ENCODE assay signal across 18 mouse cellular contexts in the genomic region with DNA sequence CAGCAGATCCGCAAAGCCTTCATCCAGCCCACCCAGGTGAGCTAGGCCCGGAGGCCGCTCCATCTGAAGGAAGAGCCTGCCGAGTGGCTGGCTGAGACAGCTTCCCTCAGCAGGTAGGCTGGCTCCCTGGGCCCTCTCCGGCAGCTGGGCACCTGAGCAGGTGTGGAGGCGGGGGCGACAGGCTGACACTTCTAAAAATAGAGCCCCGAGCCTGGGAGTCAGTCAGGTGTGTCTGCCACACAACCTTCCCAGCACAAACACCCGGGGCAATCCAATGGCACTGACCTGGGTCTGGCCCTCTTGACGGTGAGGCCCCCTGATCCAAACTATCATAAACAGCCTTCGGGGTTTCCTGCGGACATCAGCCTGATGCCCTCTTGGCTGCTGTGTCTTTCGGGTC. TPM values are rescaled to one million over a fixed set of nuclear protein-coding genes. Genes with fewer than 3 reads are reported as not detected.
DNase-seq lines count a peak whose midpoint lies in the region; ATAC-seq lines count a peak whose summit lies in the region.
"Had no signal": no experiment of that assay in that cellular context is flagged by ENCODE, and none has a peak within 500 bp of the region (broad histone marks: within the 10 kb centered on the region; RNA-seq: fewer than 3 reads in every experiment).

No protein-coding gene starts in this region.

- H3K36me3 ChIP-seq in lung, embryonic 16.5 days (ENCODE audit: control insufficient read depth, insufficient read depth, low read length): no peaks in the 10 kb centered on the region
- no peaks in the 10 kb centered on the region for H3K36me3 ChIP-seq in intestine, embryonic 16.5 days (ENCODE audit: control insufficient read depth, insufficient read depth, low read length)
- H3K36me3 ChIP-seq in kidney, embryonic 16.5 days (ENCODE audit: insufficient read depth, low read length): no peaks in the 10 kb centered on the region
- no peaks in the 10 kb centered on the region for H3K36me3 ChIP-seq in macrophage (ENCODE audit: inconsistent target)
- H3K36me3 ChIP-seq: heart, embryonic 12.5 days; limb, embryonic 12.5 days; midbrain, embryonic 10.5 days had no signal

- DNase-seq in lung, postnatal 36 days: no peak
- no peak for DNase-seq in heart, adult 8-10 months (ENCODE audit: low spot score)
- DNase-seq in gastrocnemius, adult 18-20 months (ENCODE audit: low spot score): no peak
- DNase-seq in urinary bladder, postnatal 25 days (ENCODE audit: low spot score): no peak
- DNase-seq: adrenal gland, adult 8-10 months; cerebellum, postnatal 14 days; gastrocnemius, postnatal 25 days; heart, postnatal 4 days; right cerebral cortex, postnatal 4 days had no signal

- 0 out of 2 replicates have a peak, but pooled peaks have one; percentile 3 for ATAC-seq in lung, embryonic 16.5 days (ENCODE audit: low read depth)
- peak; percentile 19; the same call in 1 of the 2 replicates for ATAC-seq in intestine, embryonic 16.5 days
- peak; percentile 77 for ATAC-seq in kidney, embryonic 16.5 days (ENCODE audit: low FRiP score, low TSS enrichment)
- ATAC-seq: inflammation-experienced regulatory T-cells, adult 6 months; lung, postnatal 0 days had no signal

- no peak overlapping the region for H3K4me2 ChIP-seq in lung, embryonic 16.5 days (ENCODE audit: low read depth, low read length)
- no peak overlapping the region for H3K4me2 ChIP-seq in intestine, embryonic 16.5 days (ENCODE audit: low read depth, low read length)
- H3K4me2 ChIP-seq in kidney, embryonic 16.5 days (replicated peaks; ENCODE audit: low read depth, low read length): no peak overlapping the region
- H3K4me2 ChIP-seq: heart, embryonic 12.5 days; limb, embryonic 12.5 days had no signal

- peak overlapping the region; percentile 7; the same call in 1 of the 2 replicates for H3K27ac ChIP-seq in lung, embryonic 16.5 days (ENCODE audit: low read length)
- peak overlapping the region; percentile 62 for H3K27ac ChIP-seq in intestine, embryonic 16.5 days (ENCODE audit: low read length)
- peak overlapping the region; percentile 35; the same call in 1 of the 2 replicates for H3K27ac ChIP-seq in kidney, embryonic 16.5 days (ENCODE audit: low read length)
- H3K27ac ChIP-seq in macrophage: peak overlapping the region; percentile 99; the same call in 1 of the 2 replicates
- H3K27ac ChIP-seq: limb, embryonic 12.5 days; midbrain, embryonic 10.5 days had no signal

- H3K4me3 ChIP-seq in lung, embryonic 16.5 days (ENCODE audit: low read length): no peak overlapping the region
- no peak overlapping the region for H3K4me3 ChIP-seq in intestine, embryonic 16.5 days (ENCODE audit: low read length)
- no peak overlapping the region for H3K4me3 ChIP-seq in kidney, embryonic 16.5 days (ENCODE audit: low read length)
- H3K4me3 ChIP-seq in macrophage (ENCODE audit: inconsistent target): no peak overlapping the region
- H3K4me3 ChIP-seq: heart, embryonic 12.5 days; limb, embryonic 12.5 days; midbrain, embryonic 10.5 days had no signal

- H3K79me2 ChIP-seq in macrophage (ENCODE audit: inconsistent target): peaks cover 16% of the 10 kb centered on the region; the same call in 1 of the 2 replicates

- no peaks in the 10 kb centered on the region for H3K27me3 ChIP-seq in lung, embryonic 16.5 days (ENCODE audit: control insufficient read depth, insufficient read depth, low read depth, low read length)
- H3K27me3 ChIP-seq in intestine, embryonic 16.5 days (replicated peaks; ENCODE audit: control insufficient read depth, insufficient read depth, low read length): no peaks in the 10 kb centered on the region
- no peaks in the 10 kb centered on the region for H3K27me3 ChIP-seq in kidney, embryonic 16.5 days (ENCODE audit: insufficient read depth, low read length)
- H3K27me3 ChIP-seq: heart, embryonic 12.5 days; limb, embryonic 12.5 days had no signal

- no peak overlapping the region for H3K9ac ChIP-seq in lung, embryonic 16.5 days (ENCODE audit: low read length)
- H3K9ac ChIP-seq in intestine, embryonic 16.5 days (ENCODE audit: low read depth, low read length): peak overlapping the region; percentile 42; the same call in 1 of the 2 replicates
- no peak overlapping the region for H3K9ac ChIP-seq in kidney, embryonic 16.5 days (replicated peaks; ENCODE audit: low read length)
- H3K9ac ChIP-seq: heart, embryonic 12.5 days; limb, embryonic 12.5 days had no signal

- 50% methylated on average over 13 of the region's 13 CpGs for WGBS in lung, embryonic 16.5 days
- 60% methylated on average over 13 of the region's 13 CpGs for WGBS in intestine, embryonic 16.5 days
- 65% methylated on average over 13 of the region's 13 CpGs for WGBS in kidney, embryonic 16.5 days
- 91% methylated on average over 12 of the region's 13 CpGs for WGBS in macrophage (ENCODE audit: missing documents)

- peaks cover 3% of the 10 kb centered on the region; the same call in 1 of the 2 replicates for H3K4me1 ChIP-seq in lung, embryonic 16.5 days (replicated peaks; ENCODE audit: control insufficient read depth, insufficient read depth, low read length)
- peaks cover 22% of the 10 kb centered on the region for H3K4me1 ChIP-seq in intestine, embryonic 16.5 days (ENCODE audit: control insufficient read depth, insufficient read depth, low read length)
- H3K4me1 ChIP-seq in kidney, embryonic 16.5 days (ENCODE audit: insufficient read depth, low read length): peaks cover 16% of the 10 kb centered on the region

- H3K9me3 ChIP-seq in lung, embryonic 16.5 days (ENCODE audit: control insufficient read depth, low read length): no peaks in the 10 kb centered on the region
- no peaks in the 10 kb centered on the region for H3K9me3 ChIP-seq in intestine, embryonic 16.5 days (ENCODE audit: control insufficient read depth, low read length)
- H3K9me3 ChIP-seq in kidney, embryonic 16.5 days (ENCODE audit: low read length): no peaks in the 10 kb centered on the region
- H3K9me3 ChIP-seq: heart, embryonic 12.5 days had no signal

RNA-seq across cellular contexts. Expression of gene Zfp36l2, which starts 58.5 kb away (rescaled TPM):
- 10.1 and 11.2 TPM in 2 replicates for polyA plus RNA-seq in lung, embryonic 16.5 days (2015; fragmentation: Nextera tagmentation; extraction: Ambion mirVana)
- 14.4 and 16.2 TPM in 2 replicates for polyA plus RNA-seq in intestine, embryonic 16.5 days (2015; fragmentation: Nextera tagmentation; extraction: Ambion mirVana)
- 9.5 and 11.4 TPM in 2 replicates for polyA plus RNA-seq in kidney, embryonic 16.5 days (2015; fragmentation: Nextera tagmentation; extraction: Ambion mirVana)
- total RNA-seq in macrophage (2018; cell fraction: chromatin; rRNA removed): 100 to 1,000 TPM in 4 of 26 experiments, 10 to 100 TPM in 22; 11.4 to 143 (median 27.8) TPM
- 100 to 1,000 TPM in 21 of 26 experiments, 10 to 100 TPM in 5; 24.8 to 255 (median 150) TPM for total RNA-seq in macrophage (2018; cell fraction: cytosol; rRNA removed)
- total RNA-seq in macrophage (2018; cell fraction: nucleus; rRNA removed): 100 to 1,000 TPM in 9 of 26 experiments, 10 to 100 TPM in 17; 28.0 to 273 (median 87.4) TPM
- polyA plus RNA-seq in macrophage (2018): 113 to 171 TPM (median 117 TPM) in 3 replicates
- 10 to 100 TPM; 23.5 to 25.4 (median 24.4) TPM for total RNA-seq in heart, adult 8-10 months (2022)
- 10 to 100 TPM in 1 of 2 experiments, 1 to 10 TPM in 1; 7.4 to 10.8 TPM for total RNA-seq in gastrocnemius, adult 18-20 months (2021)

Comparison
In these comparisons a context has a peak if more than half of its experiments do, and no peak if none do; other contexts are left out.
1. ATAC-seq: peak in every context shown above with its lines; median percentile 77 in kidney, embryonic 16.5 days; 19 in intestine, embryonic 16.5 days; 3 in lung, embryonic 16.5 days.
2. H3K27ac ChIP-seq: peak in every context shown above with its lines; median percentile 99 in macrophage; 62 in intestine, embryonic 16.5 days; 35 in kidney, embryonic 16.5 days; 7 in lung, embryonic 16.5 days.